ENCODE assay signal across 20 mouse cellular contexts in genomic region chr10:83405031-83405430, GRCm38 (mm10). TPM values are rescaled to one million over a fixed set of nuclear protein-coding genes. Genes with fewer than 3 reads are reported as not detected.
DNase-seq lines count a peak whose midpoint lies in the region; ATAC-seq and TF ChIP-seq lines count a peak whose summit lies in the region.
"Had no signal": no experiment of that assay in that cellular context is flagged by ENCODE, and none has a peak within 500 bp of the region (broad histone marks: within the 10 kb centered on the region; RNA-seq: fewer than 3 reads in every experiment).

No protein-coding gene starts in this region.

- no peak overlapping the region for H3K27ac ChIP-seq in midbrain, embryonic 11.5 days (ENCODE audit: low read depth, low read length)
- no peak overlapping the region for H3K27ac ChIP-seq in midbrain, embryonic 15.5 days
- H3K27ac ChIP-seq in stomach, postnatal 0 days (replicated peaks): no peak overlapping the region
- H3K27ac ChIP-seq: forebrain, embryonic 15.5 days; heart, adult 2 months; hindbrain, embryonic 12.5 days; intestine, embryonic 15.5 days; kidney, postnatal 0 days; midbrain, embryonic 10.5 days had no signal

- H3K4me1 ChIP-seq in midbrain, embryonic 11.5 days (ENCODE audit: control insufficient read depth, insufficient read depth, low read length): no peaks in the 10 kb centered on the region
- H3K4me1 ChIP-seq in midbrain, embryonic 15.5 days: no peaks in the 10 kb centered on the region
- no peaks in the 10 kb centered on the region for H3K4me1 ChIP-seq in stomach, postnatal 0 days (replicated peaks; ENCODE audit: control insufficient read depth, insufficient read depth)
- H3K4me1 ChIP-seq: forebrain, embryonic 15.5 days; hindbrain, embryonic 12.5 days; intestine, embryonic 15.5 days; midbrain, embryonic 10.5 days had no signal

- no peak for ATAC-seq in midbrain, embryonic 11.5 days (ENCODE audit: low FRiP score)
- ATAC-seq in midbrain, embryonic 15.5 days (replicated peaks): no peak
- no peak for ATAC-seq in stomach, postnatal 0 days (ENCODE audit: low FRiP score, low TSS enrichment)
- ATAC-seq: CD4-positive, CD25-positive, alpha-beta regulatory T cell, adult 4 months; forebrain, embryonic 15.5 days; intestine, embryonic 15.5 days had no signal

- H3K4me3 ChIP-seq in midbrain, embryonic 11.5 days (ENCODE audit: low read depth, low read length): no peak overlapping the region
- no peak overlapping the region for H3K4me3 ChIP-seq in midbrain, embryonic 15.5 days
- no peak overlapping the region for H3K4me3 ChIP-seq in stomach, postnatal 0 days (ENCODE audit: low read depth, low read length)
- H3K4me3 ChIP-seq: erythroblast, embryonic 14.5 days; forebrain, embryonic 15.5 days; heart, adult 2 months; hindbrain, embryonic 12.5 days; intestine, embryonic 15.5 days; midbrain, embryonic 10.5 days had no signal

- H3K27me3 ChIP-seq in midbrain, embryonic 11.5 days (ENCODE audit: control insufficient read depth, insufficient read depth, low read length): no peaks in the 10 kb centered on the region
- no peaks in the 10 kb centered on the region for H3K27me3 ChIP-seq in midbrain, embryonic 15.5 days (replicated peaks)
- H3K27me3 ChIP-seq in stomach, postnatal 0 days (ENCODE audit: control insufficient read depth, insufficient read depth, low read length): no peaks in the 10 kb centered on the region
- H3K27me3 ChIP-seq: forebrain, embryonic 15.5 days; hindbrain, embryonic 12.5 days; intestine, embryonic 15.5 days had no signal

- no peak for TF ChIP-seq EP300 in stomach, postnatal 0 days (optimal IDR thresholded peaks at IDR 0.05)

- H3K36me3 ChIP-seq in midbrain, embryonic 11.5 days (ENCODE audit: control insufficient read depth, insufficient read depth, low read length): 0 out of 2 replicates have a peak, but pooled peaks cover 2% of the 10 kb centered on the region
- H3K36me3 ChIP-seq in midbrain, embryonic 15.5 days (replicated peaks): peaks cover 7% of the 10 kb centered on the region; the same call in 1 of the 2 replicates
- no peaks in the 10 kb centered on the region for H3K36me3 ChIP-seq in stomach, postnatal 0 days (ENCODE audit: control insufficient read depth, insufficient read depth, low read length)

- peak; percentile 74 for DNase-seq in heart, adult 11 months
- DNase-seq in heart, adult 9 months (ENCODE audit: low spot score in 2 of 2): no peak
- peak; percentile 80 for DNase-seq in midbrain, embryonic 11.5 days (ENCODE audit: low spot score, missing footprints)
- peak; percentile 22 for DNase-seq in MN1 (ENCODE audit: low spot score)
- DNase-seq in stomach, postnatal 0 days (ENCODE audit: low spot score): peak; percentile 9
- DNase-seq in spleen, adult 12 weeks (ENCODE audit: low spot score): no peak
- DNase-seq: cerebellum, adult 11 months; cerebellum, postnatal 25 days; lung, embryonic 14.5 days; lung, postnatal 4 days; thymus, adult 18-20 months had no signal

- H3K9ac ChIP-seq in midbrain, embryonic 11.5 days (ENCODE audit: low read length): no peak overlapping the region
- H3K9ac ChIP-seq in midbrain, embryonic 15.5 days: no peak overlapping the region
- no peak overlapping the region for H3K9ac ChIP-seq in stomach, postnatal 0 days (ENCODE audit: low read length)
- H3K9ac ChIP-seq: forebrain, embryonic 15.5 days; hindbrain, embryonic 12.5 days; intestine, embryonic 15.5 days; lung, embryonic 14.5 days had no signal

- 91% methylated on average over 11 of the region's 11 CpGs for WGBS in midbrain, embryonic 11.5 days
- 94% methylated on average over 11 of the region's 11 CpGs for WGBS in midbrain, embryonic 15.5 days
- WGBS in stomach, postnatal 0 days: 85% methylated on average over 11 of the region's 11 CpGs

- no peak overlapping the region for H3K4me2 ChIP-seq in midbrain, embryonic 11.5 days
- H3K4me2 ChIP-seq in midbrain, embryonic 15.5 days: no peak overlapping the region
- H3K4me2 ChIP-seq in stomach, postnatal 0 days (replicated peaks; ENCODE audit: low read depth): no peak overlapping the region
- H3K4me2 ChIP-seq: forebrain, embryonic 15.5 days; hindbrain, embryonic 12.5 days; intestine, embryonic 15.5 days; lung, embryonic 14.5 days had no signal

- no peaks in the 10 kb centered on the region for H3K9me3 ChIP-seq in midbrain, embryonic 11.5 days (ENCODE audit: control insufficient read depth, low read length)
- H3K9me3 ChIP-seq in midbrain, embryonic 15.5 days: no peaks in the 10 kb centered on the region
- no peaks in the 10 kb centered on the region for H3K9me3 ChIP-seq in stomach, postnatal 0 days (ENCODE audit: control insufficient read depth, low read length)
- H3K9me3 ChIP-seq: forebrain, embryonic 15.5 days; intestine, embryonic 15.5 days had no signal

- no peak for TF ChIP-seq CTCF in stomach, postnatal 0 days (IDR thresholded peaks at IDR 0.05; ENCODE audit: low read depth)

RNA-seq across cellular contexts. Expression of gene D10Wsu102e, which starts 45.0 kb away (rescaled TPM):
- polyA plus RNA-seq in midbrain, embryonic 11.5 days (2014; fragmentation: Nextera tagmentation; extraction: Ambion mirVana): 1.0 TPM in 2 replicates
- 0.91 and 0.98 TPM in 2 replicates for polyA plus RNA-seq in midbrain, embryonic 15.5 days (2015; fragmentation: Nextera tagmentation; extraction: Ambion mirVana)
- 0.23 and 0.27 TPM in 2 replicates for polyA plus RNA-seq in stomach, postnatal 0 days (2015; fragmentation: Nextera tagmentation; extraction: Ambion mirVana)

Comparison
In these comparisons a context has a peak if more than half of its experiments do, and no peak if none do; other contexts are left out.
1. DNase-seq: peak in heart, adult 11 months (single experiment), midbrain, embryonic 11.5 days (single experiment), MN1 (single experiment) and stomach, postnatal 0 days (single experiment); none in heart, adult 9 months (0 of 2) and spleen, adult 12 weeks (single experiment).